Mouse (Mus musculus) intestine, embryonic 16.5 days (tissue): ENCODE results near the gene Clcn2. TPM values are rescaled to one million over a fixed set of nuclear protein-coding genes. Genes with fewer than 3 reads are reported as not detected.
A peak's percentile ranks its signal among the peaks of the same experiment; 100 is the strongest.

ENCODE experiments used
- ATAC-seq: fragments of 200-750 bp; cut with Nextera tagmentation; 2 replicates; pipeline ENCODE4 v1.8.0; 2017; ENCODE audit warnings: moderate TSS enrichment, moderate library complexity
- H3K27ac ChIP-seq: fragments of 300-500 bp; sonication (generic); 2 replicates; pipeline ENCODE4 v1.5.1; 2014; ENCODE audit warnings: mild to moderate bottlenecking, low read length
- H3K27me3 ChIP-seq: fragments of 300-500 bp; sonication (generic); replicated peaks from 2 replicates; pipeline ENCODE4 v1.6.1; 2014; ENCODE audit warnings: low read length, control low read depth, mixed read lengths; ENCODE audit not compliant: control insufficient read depth, insufficient read depth
- H3K36me3 ChIP-seq: fragments of 300-500 bp; sonication (generic); 2 replicates; pipeline ENCODE4 v1.6.1; 2014; ENCODE audit warnings: low read length, control low read depth; ENCODE audit not compliant: control insufficient read depth, insufficient read depth
- H3K4me1 ChIP-seq: fragments of 300-500 bp; sonication (generic); 2 replicates; pipeline ENCODE4 v1.6.1; 2014; ENCODE audit warnings: low read length, control low read depth, mixed read lengths; ENCODE audit not compliant: control insufficient read depth, insufficient read depth
- H3K4me2 ChIP-seq: fragments of 300-500 bp; sonication (generic); 2 replicates; pipeline ENCODE4 v1.6.1; 2014; ENCODE audit warnings: low read depth, low read length, control low read depth
- H3K4me3 ChIP-seq: fragments of 300-500 bp; sonication (generic); 2 replicates; pipeline ENCODE4 v1.5.1; 2014; ENCODE audit warnings: mild to moderate bottlenecking, low read length
- H3K9ac ChIP-seq: fragments of 300-500 bp; sonication (generic); 2 replicates; pipeline ENCODE4 v1.6.1; 2014; ENCODE audit warnings: low read depth, low read length
- H3K9me3 ChIP-seq: fragments of 300-500 bp; sonication (generic); 2 replicates; pipeline ENCODE4 v1.6.1; 2016; ENCODE audit warnings: low read length, control low read depth; ENCODE audit not compliant: control insufficient read depth
- WGBS: fragments of 180-500 bp; shearing (Covaris S2); extraction: QIAGEN DNeasy Blood & Tissue Kit; methylation state at CpG from one replicate; pipeline ENCODE4 v1.1.7; 2014; 5-methylcytosine and 5-hydroxymethylcytosine counted together
- polyA plus RNA-seq: library from polyadenylated mRNA; unstranded; fragments of >200 nt; fragmentation: Nextera tagmentation; extraction: Ambion mirVana; gene quantifications from 2 replicates; pipeline ENCODE4 v1.2.1, GENCODE M21; 2015

Clcn2 gene
- polyA plus RNA-seq, 1 experiment from 2014 or later, result 13.1 TPM

- WGBS, result 4% methylated on average over 44 of the region's 46 CpGs
- peaks cover 19% of the 10 kb centered on the region for H3K4me1 ChIP-seq
- peak overlapping the region; percentile 56 for H3K4me2 ChIP-seq
- ATAC-seq, result peak; percentile 47
- H3K36me3 ChIP-seq, result 0 out of 2 replicates have a peak, but pooled peaks cover 4% of the 10 kb centered on the region
- H3K27ac ChIP-seq, result no peak overlapping the region
- peak overlapping the region; percentile 56 for H3K9ac ChIP-seq
- H3K9me3 ChIP-seq, result no peaks in the 10 kb centered on the region
- H3K27me3 ChIP-seq, result no peaks in the 10 kb centered on the region; the same call in 1 of the 2 replicates
- H3K4me3 ChIP-seq, result peak overlapping the region; percentile 40
Observed at GRCm38 (mm10) chr16:20695622-20696323, 21.8 kb downstream of the Clcn2 start.

DNA sequence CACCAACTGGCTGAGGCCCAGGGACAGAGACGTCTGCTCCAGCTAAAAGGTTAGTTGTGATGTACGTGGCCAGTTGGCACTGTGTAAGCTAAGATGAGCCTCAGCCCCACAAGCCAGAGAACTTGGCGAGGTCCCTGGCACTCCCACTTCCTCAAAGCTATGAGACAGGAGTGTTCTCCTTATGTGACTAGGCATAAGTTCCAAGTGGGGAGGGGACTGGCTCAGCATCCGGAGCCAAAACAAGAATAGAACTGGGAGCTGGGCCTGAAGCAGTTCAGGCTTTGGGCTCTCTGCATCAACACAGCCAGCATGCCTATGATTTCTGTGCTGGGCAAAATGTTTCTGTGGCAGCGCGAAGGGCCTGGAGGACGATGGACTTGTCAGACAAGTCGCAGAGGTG, 22.8 kb downstream of the Clcn2 start:
- H3K9me3 ChIP-seq, result no peaks in the 10 kb centered on the region
- WGBS, result 70% methylated on average over 8 of the region's 8 CpGs
- no peak for ATAC-seq
- peaks cover 19% of the 10 kb centered on the region for H3K4me1 ChIP-seq
- H3K36me3 ChIP-seq, result peaks cover 8% of the 10 kb centered on the region; the same call in 1 of the 2 replicates
- no peak overlapping the region for H3K9ac ChIP-seq
- no peaks in the 10 kb centered on the region; the same call in 1 of the 2 replicates for H3K27me3 ChIP-seq
- no peak overlapping the region for H3K4me3 ChIP-seq
- H3K27ac ChIP-seq, result no peak overlapping the region
- H3K4me2 ChIP-seq, result no peak overlapping the region

- H3K4me2 ChIP-seq, result peak within 1 kb of the TSS; percentile 95
- H3K9me3 ChIP-seq, result no peaks in the 10 kb centered on the region
- H3K9ac ChIP-seq, result peak within 1 kb of the TSS; percentile 85
- H3K4me3 ChIP-seq, result peak within 1 kb of the TSS; percentile 69
- peak within 1 kb of the TSS; percentile 85 for H3K27ac ChIP-seq
- no peaks in the 10 kb centered on the region; the same call in 1 of the 2 replicates for H3K27me3 ChIP-seq
- H3K36me3 ChIP-seq, result peaks cover 18% of the 10 kb centered on the region
- H3K4me1 ChIP-seq, result peaks cover 19% of the 10 kb centered on the region
- peak; percentile 95 for ATAC-seq
- under 1% methylated on average over 37 of the region's 37 CpGs for WGBS
Observed at GRCm38 (mm10) chr16:20693111-20693701, 24.3 kb downstream of the Clcn2 start, which contains the start of gene Fam131a. Gene Fam131a (plus strand): TSS chr16:20693241.

DNA sequence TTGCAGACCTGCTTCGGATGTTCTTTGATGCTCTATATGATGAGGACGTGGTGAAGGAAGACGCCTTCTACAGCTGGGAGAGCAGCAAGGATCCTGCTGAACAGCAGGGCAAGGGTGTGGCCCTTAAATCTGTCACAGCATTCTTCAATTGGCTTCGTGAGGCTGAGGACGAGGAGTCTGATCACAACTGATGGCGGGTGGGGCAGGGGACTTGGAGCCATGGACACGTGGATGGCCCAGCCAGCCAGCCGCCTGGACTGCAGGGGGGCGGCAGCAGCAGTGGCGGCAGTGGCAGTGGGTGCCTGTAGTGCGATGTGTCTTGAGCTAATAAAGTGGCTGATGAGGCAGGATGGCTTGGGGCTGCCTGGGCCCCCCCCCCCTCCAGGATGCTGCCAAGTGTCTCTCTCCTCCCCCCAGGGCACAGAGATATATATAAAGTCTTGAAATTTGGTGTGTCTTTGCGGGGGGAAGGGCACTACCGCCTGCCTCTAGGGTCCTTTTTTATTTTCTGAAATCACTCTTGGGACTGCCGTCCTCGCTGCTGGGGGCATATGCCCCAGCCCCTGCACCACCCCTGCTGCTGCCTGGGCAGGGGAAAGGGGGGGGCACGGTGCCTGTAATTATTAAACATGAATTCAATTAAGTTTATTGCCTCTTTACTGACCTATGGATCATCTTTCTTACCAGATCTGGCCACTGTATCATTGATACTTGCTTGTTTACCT, 25.1 kb downstream of the Clcn2 start:
- H3K36me3 ChIP-seq, result peaks cover 18% of the 10 kb centered on the region
- no peak overlapping the region for H3K27ac ChIP-seq
- H3K9ac ChIP-seq, result no peak overlapping the region
- H3K9me3 ChIP-seq, result no peaks in the 10 kb centered on the region
- peak; percentile 9 for ATAC-seq
- no peak overlapping the region for H3K4me3 ChIP-seq
- 47% methylated on average over 16 of the region's 16 CpGs for WGBS
- H3K27me3 ChIP-seq, result no peaks in the 10 kb centered on the region; the same call in 1 of the 2 replicates
- peaks cover 19% of the 10 kb centered on the region for H3K4me1 ChIP-seq
- peak overlapping the region; percentile 95; the same call in 1 of the 2 replicates for H3K4me2 ChIP-seq

DNA sequence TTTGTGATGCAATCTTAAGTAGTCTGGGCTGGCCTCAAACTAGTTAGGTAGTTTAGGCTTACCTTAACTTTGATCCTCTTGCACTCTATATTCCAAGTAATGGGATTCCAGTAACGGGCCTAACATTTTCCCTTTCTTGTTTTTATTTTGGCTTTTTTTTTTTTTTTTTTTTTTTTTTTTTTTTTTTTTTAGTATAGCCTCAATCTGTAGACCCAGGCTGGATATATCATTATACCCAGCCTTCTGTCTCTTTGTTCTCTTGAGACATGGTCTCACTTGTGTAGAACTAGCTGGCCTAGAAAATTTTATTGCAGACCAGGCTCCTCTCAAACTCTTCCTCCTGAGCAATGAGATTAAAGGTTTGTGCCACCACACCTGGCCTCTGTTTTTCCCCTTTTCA, 25.9 kb downstream of the Clcn2 start:
- 80% methylated on average over 1 of the region's 1 CpGs for WGBS
- peaks cover 21% of the 10 kb centered on the region for H3K36me3 ChIP-seq
- H3K4me1 ChIP-seq, result peaks cover 19% of the 10 kb centered on the region
- no peak overlapping the region for H3K4me2 ChIP-seq
- H3K27me3 ChIP-seq, result no peaks in the 10 kb centered on the region; the same call in 1 of the 2 replicates
- H3K4me3 ChIP-seq, result no peak overlapping the region
- no peak for ATAC-seq
- H3K9ac ChIP-seq, result no peak overlapping the region
- no peak overlapping the region for H3K27ac ChIP-seq
- no peaks in the 10 kb centered on the region for H3K9me3 ChIP-seq

DNA sequence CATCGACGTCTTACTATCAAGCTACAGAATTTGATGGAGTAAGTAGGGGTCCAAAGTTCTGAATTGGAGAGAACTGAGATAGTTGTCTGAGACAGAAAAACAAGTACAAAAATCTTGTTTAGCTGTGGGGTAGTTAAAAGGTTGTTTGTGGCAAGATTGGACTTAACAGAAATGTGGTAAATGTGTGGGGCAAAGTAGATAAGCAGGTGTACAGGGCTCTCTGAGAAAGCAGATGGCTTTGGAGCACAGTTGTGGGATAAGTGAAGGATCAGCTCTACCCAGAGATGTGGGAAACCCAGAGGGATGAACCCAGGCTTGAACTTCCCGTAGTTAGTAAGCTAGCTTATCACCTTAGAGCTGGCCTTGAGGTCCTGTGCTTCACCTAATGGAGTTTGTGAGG, 26.8 kb downstream of the Clcn2 start:
- no peak overlapping the region for H3K4me2 ChIP-seq
- ATAC-seq, result no peak
- no peaks in the 10 kb centered on the region for H3K27me3 ChIP-seq
- no peak overlapping the region for H3K9ac ChIP-seq
- 77% methylated on average over 3 of the region's 3 CpGs for WGBS
- H3K27ac ChIP-seq, result no peak overlapping the region
- peaks cover 13% of the 10 kb centered on the region for H3K4me1 ChIP-seq
- peaks cover 29% of the 10 kb centered on the region for H3K36me3 ChIP-seq
- no peak overlapping the region for H3K4me3 ChIP-seq
- no peaks in the 10 kb centered on the region for H3K9me3 ChIP-seq

DNA sequence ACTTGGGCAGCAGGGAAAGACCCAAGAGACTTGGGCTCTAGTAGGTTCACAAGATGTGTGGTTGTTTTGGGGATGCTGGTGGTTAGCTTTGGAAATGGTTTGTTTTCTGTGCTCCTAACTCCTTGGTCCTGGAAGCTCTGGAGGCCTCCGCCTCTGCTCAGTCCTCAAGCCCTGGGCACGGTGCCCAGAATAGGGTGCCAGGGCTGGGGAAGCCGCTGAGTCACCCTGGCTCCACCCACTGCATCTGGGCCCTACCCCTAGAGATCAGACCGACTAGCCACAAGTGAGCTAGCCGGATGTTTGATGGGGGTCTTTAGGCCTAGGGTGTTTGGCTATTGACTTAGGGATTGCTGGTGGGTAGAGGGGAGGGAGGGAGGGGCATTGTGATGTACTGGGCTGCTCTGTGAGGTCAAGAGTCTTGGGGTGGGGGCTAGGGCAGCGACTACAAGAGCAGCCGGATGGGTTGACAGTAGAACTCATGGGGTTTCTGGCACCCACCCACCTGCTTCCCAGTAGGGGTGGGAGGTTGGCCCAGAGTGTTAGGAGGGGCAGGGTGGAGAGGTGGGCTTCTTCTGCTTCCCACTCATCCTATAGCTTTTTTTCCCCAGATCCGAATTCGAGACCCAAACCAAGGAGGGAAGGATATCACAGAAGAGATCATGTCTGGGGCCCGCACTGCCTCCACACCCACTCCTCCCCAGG, 39.4 kb downstream of the Clcn2 start:
- H3K9ac ChIP-seq, result no peak overlapping the region
- 71% methylated on average over 10 of the region's 10 CpGs for WGBS
- H3K36me3 ChIP-seq, result peaks cover 52% of the 10 kb centered on the region
- H3K27me3 ChIP-seq, result no peaks in the 10 kb centered on the region
- no peaks in the 10 kb centered on the region for H3K9me3 ChIP-seq
- H3K27ac ChIP-seq, result no peak overlapping the region
- peaks cover 23% of the 10 kb centered on the region for H3K4me1 ChIP-seq
- H3K4me3 ChIP-seq, result no peak overlapping the region
- H3K4me2 ChIP-seq, result no peak overlapping the region
- ATAC-seq, result no peak

GRCm38 (mm10) chr16:20677380-20677779, 40.2 kb downstream of the Clcn2 start:
- H3K9ac ChIP-seq, result no peak overlapping the region

GRCm38 (mm10) chr16:20676702-20677101, 40.8 kb downstream of the Clcn2 start:
- Histone ChIP-seq H3K36me3 (peaks cover 40% of the 10 kb centered on the region), H3K4me3 (no peak overlapping the region), H3K9ac (no peak overlapping the region), H3K27ac (no peak overlapping the region), H3K4me1 (peaks cover 27% of the 10 kb centered on the region), H3K27me3 (no peaks in the 10 kb centered on the region), H3K4me2 (no peak overlapping the region), H3K9me3 (no peaks in the 10 kb centered on the region)
- 78% methylated on average over 4 of the region's 4 CpGs for WGBS
- no peak for ATAC-seq

More at GRCm38 (mm10) chr16:20677380-20677779, 40.2 kb downstream of the Clcn2 start:
- H3K4me3 ChIP-seq, result no peak overlapping the region
- peaks cover 46% of the 10 kb centered on the region for H3K36me3 ChIP-seq
- 82% methylated on average over 5 of the region's 5 CpGs for WGBS
- H3K9me3 ChIP-seq, result no peaks in the 10 kb centered on the region
- peak overlapping the region; percentile 33; the same call in 1 of the 2 replicates for H3K27ac ChIP-seq
- H3K27me3 ChIP-seq, result no peaks in the 10 kb centered on the region
- no peak overlapping the region for H3K4me2 ChIP-seq
- ATAC-seq, result no peak
- peaks cover 23% of the 10 kb centered on the region for H3K4me1 ChIP-seq
